Mouse (Mus musculus): ENCODE measurements around the gene Stx11. TPM values are rescaled to one million over a fixed set of nuclear protein-coding genes. Genes with fewer than 3 reads are reported as not detected.

Gene Stx11
- 3.5 and 5.9 TPM in 2 replicates for polyA plus RNA-seq (2015; fragmentation: Nextera tagmentation; extraction: Ambion mirVana)

GRCm38 (mm10) chr10:12964151-12965075 is at the start of gene Stx11:
Gene Stx11 (minus strand): TSS chr10:12964298.
- H3K9me3 ChIP-seq (replicated peaks) = no peaks in the 10 kb centered on the region
- peaks cover 8% of the 10 kb centered on the region for H3K4me1 ChIP-seq (replicated peaks)
- no peaks in the 10 kb centered on the region for H3K36me3 ChIP-seq
- peak within 1 kb of the TSS; percentile 84 for H3K4me3 ChIP-seq
- H3K9ac ChIP-seq = peak within 1 kb of the TSS; percentile 68
- H3K27me3 ChIP-seq = no peaks in the 10 kb centered on the region
- peak within 1 kb of the TSS; percentile 88 for H3K4me2 ChIP-seq
- peak; percentile 91 for ATAC-seq (replicated peaks; ENCODE audit: insufficient number of reproducible peaks, insufficient read depth, low FRiP score, low read depth)
- 3% methylated on average over 51 of the region's 56 CpGs for WGBS
- 0 out of 2 replicates have a peak within 1 kb of the TSS, but pooled peaks have one; percentile 3 for H3K27ac ChIP-seq

- no peaks in the 10 kb centered on the region for H3K27me3 ChIP-seq
- no peaks in the 10 kb centered on the region for H3K9me3 ChIP-seq (replicated peaks)
- no peak overlapping the region for H3K27ac ChIP-seq
- peak overlapping the region; percentile 86 for H3K4me2 ChIP-seq
- H3K4me1 ChIP-seq (replicated peaks) = peaks cover 11% of the 10 kb centered on the region
- WGBS = under 1% methylated on average over 29 of the region's 29 CpGs
- H3K4me3 ChIP-seq = peak overlapping the region; percentile 77
- H3K36me3 ChIP-seq = no peaks in the 10 kb centered on the region
- H3K9ac ChIP-seq = peak overlapping the region; percentile 61
- 0 out of 2 replicates have a peak, but pooled peaks have one; percentile 6 for ATAC-seq (replicated peaks; ENCODE audit: insufficient number of reproducible peaks, insufficient read depth, low FRiP score, low read depth)
These were observed 44.6 kb upstream of the Stx11 start for GRCm38 (mm10) chr10:13008737-13009121.

- 2% methylated on average over 52 of the region's 52 CpGs for WGBS
- peaks cover 11% of the 10 kb centered on the region for H3K4me1 ChIP-seq (replicated peaks)
- peak overlapping the region; percentile 61 for H3K9ac ChIP-seq
- peak overlapping the region; percentile 79 for H3K27ac ChIP-seq
- no peaks in the 10 kb centered on the region for H3K36me3 ChIP-seq
- H3K4me2 ChIP-seq = peak overlapping the region; percentile 86
- no peaks in the 10 kb centered on the region for H3K27me3 ChIP-seq
- peak overlapping the region; percentile 77 for H3K4me3 ChIP-seq
- no peaks in the 10 kb centered on the region for H3K9me3 ChIP-seq (replicated peaks)
- ATAC-seq (replicated peaks; ENCODE audit: insufficient number of reproducible peaks, insufficient read depth, low FRiP score, low read depth) = peak; percentile 99
These were observed 44.0 kb upstream of the Stx11 start for GRCm38 (mm10) chr10:13007876-13008736.

DNA sequence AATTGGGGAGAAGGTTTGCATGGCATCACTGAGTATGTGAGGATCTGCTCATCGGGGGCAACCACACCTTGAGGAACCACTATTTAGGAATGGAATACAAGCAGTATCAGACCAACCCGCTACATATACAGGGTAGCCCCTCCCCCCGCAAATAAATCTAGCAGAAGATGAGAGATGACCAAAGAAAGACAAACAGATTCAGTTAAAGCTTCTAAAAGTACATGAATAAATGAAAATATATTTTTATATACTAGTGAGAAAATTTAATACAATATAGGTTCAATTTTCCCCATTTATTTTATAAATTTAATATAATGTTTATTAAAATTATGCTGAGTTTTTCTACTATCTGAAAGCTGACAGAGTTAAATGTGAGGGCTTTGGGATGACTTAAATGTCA is 40.9 kb upstream of the Stx11 start, which contains the start of gene Sf3b5:
Gene Sf3b5 (plus strand): TSS at position 301 of the 400 bp plus-strand sequence.
- no peak for ATAC-seq (replicated peaks; ENCODE audit: insufficient number of reproducible peaks, insufficient read depth, low FRiP score, low read depth)
- Histone ChIP-seq H3K27me3 (no peaks in the 10 kb centered on the region), H3K36me3 (no peaks in the 10 kb centered on the region), H3K4me2 (no peak within 1 kb of the TSS), H3K4me1 (replicated peaks) (peaks cover 11% of the 10 kb centered on the region), H3K9ac (no peak within 1 kb of the TSS), H3K9me3 (replicated peaks) (no peaks in the 10 kb centered on the region), H3K27ac (no peak within 1 kb of the TSS), H3K4me3 (no peak within 1 kb of the TSS)
- WGBS = 80% methylated on average over 3 of the region's 3 CpGs

GRCm38 (mm10) chr10:12996736-12997477 is 32.8 kb upstream of the Stx11 start:
- H3K36me3 ChIP-seq = no peaks in the 10 kb centered on the region
- H3K9ac ChIP-seq = no peak overlapping the region
- H3K4me2 ChIP-seq = peak overlapping the region; percentile 43
- no peaks in the 10 kb centered on the region for H3K9me3 ChIP-seq (replicated peaks)
- H3K27ac ChIP-seq = no peak overlapping the region
- ATAC-seq (replicated peaks; ENCODE audit: insufficient number of reproducible peaks, insufficient read depth, low FRiP score, low read depth) = 0 out of 2 replicates have a peak, but pooled peaks have one; percentile 18
- H3K27me3 ChIP-seq = no peaks in the 10 kb centered on the region
- WGBS = 40% methylated on average over 17 of the region's 17 CpGs
- no peak overlapping the region for H3K4me3 ChIP-seq
- H3K4me1 ChIP-seq (replicated peaks) = peaks cover 6% of the 10 kb centered on the region

DNA sequence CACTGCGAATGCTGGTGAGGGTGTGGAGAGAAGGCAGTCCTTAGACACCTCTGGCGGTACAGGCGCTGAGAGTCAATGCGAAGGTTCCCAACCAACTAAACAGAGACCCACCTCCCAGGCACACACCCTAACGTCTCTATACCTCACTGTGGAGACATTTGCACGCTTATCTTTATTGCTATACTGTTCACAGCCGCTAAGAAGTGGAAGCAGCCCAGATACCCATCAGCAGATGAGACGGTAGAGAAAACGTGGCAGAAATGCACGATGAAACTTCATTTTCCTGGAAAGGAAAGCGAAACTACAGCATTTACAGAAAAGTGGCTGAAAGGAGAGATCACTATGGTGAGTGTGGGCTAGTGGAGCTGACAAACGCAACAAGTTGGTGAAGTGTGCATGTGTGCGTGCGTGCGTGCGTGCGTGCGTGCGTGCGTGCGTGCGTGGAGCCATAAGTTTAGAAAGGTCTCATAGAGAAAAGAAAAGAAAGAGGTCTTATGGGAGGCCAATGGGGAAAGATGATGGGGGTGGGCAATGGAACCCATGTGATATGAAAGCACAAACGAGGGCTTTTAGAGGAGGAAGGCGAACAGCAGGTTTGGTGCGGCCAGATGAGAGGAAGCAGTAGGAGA is 29.4 kb upstream of the Stx11 start:
- no peak overlapping the region for H3K4me2 ChIP-seq
- H3K4me1 ChIP-seq (replicated peaks) = peaks cover 6% of the 10 kb centered on the region
- ATAC-seq (replicated peaks; ENCODE audit: insufficient number of reproducible peaks, insufficient read depth, low FRiP score, low read depth) = no peak
- H3K9me3 ChIP-seq (replicated peaks) = no peaks in the 10 kb centered on the region
- H3K9ac ChIP-seq = no peak overlapping the region
- H3K27ac ChIP-seq = no peak overlapping the region
- 81% methylated on average over 25 of the region's 25 CpGs for WGBS
- no peak overlapping the region for H3K4me3 ChIP-seq
- no peaks in the 10 kb centered on the region for H3K36me3 ChIP-seq
- no peaks in the 10 kb centered on the region for H3K27me3 ChIP-seq

DNA sequence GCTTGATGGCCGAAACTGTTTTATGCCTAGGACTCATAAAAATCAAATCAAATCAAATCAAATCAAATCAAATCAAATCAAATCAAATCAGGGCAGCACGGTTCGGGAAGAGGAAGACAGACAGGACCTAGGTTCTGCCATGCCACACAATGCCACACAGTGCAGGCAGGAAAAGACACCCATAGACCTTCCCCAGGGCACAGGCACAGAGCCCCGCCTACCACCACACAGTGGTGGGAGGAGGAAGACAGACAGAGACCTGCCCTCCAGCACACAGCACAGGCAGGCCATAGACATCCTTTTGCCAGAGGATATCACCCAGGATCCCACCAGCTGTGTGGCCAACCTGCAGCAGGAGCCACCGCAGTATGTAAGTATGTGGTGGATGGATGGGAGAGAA is 27.9 kb upstream of the Stx11 start:
- ATAC-seq (replicated peaks; ENCODE audit: insufficient number of reproducible peaks, insufficient read depth, low FRiP score, low read depth) = no peak

GRCm38 (mm10) chr10:12986943-12987342 is 22.8 kb upstream of the Stx11 start:
- peak; percentile 77 for ATAC-seq (replicated peaks; ENCODE audit: insufficient number of reproducible peaks, insufficient read depth, low FRiP score, low read depth)
- H3K9ac ChIP-seq = no peak overlapping the region
- WGBS = 10% methylated on average over 4 of the region's 4 CpGs
- no peaks in the 10 kb centered on the region for H3K36me3 ChIP-seq
- peaks cover 14% of the 10 kb centered on the region for H3K4me1 ChIP-seq (replicated peaks)
- H3K27ac ChIP-seq = peak overlapping the region; percentile 78
- no peak overlapping the region for H3K4me3 ChIP-seq
- H3K4me2 ChIP-seq = no peak overlapping the region
- no peaks in the 10 kb centered on the region for H3K9me3 ChIP-seq (replicated peaks)
- no peaks in the 10 kb centered on the region for H3K27me3 ChIP-seq

More for the DNA sequence above, 27.9 kb upstream of the Stx11 start:
- H3K4me2 ChIP-seq = no peak overlapping the region
- H3K36me3 ChIP-seq = no peaks in the 10 kb centered on the region
- no peak overlapping the region for H3K9ac ChIP-seq
- H3K9me3 ChIP-seq (replicated peaks) = no peaks in the 10 kb centered on the region
- H3K4me1 ChIP-seq (replicated peaks) = peaks cover 16% of the 10 kb centered on the region
- H3K27me3 ChIP-seq = no peaks in the 10 kb centered on the region
- 91% methylated on average over 5 of the region's 5 CpGs for WGBS
- H3K4me3 ChIP-seq = no peak overlapping the region
- no peak overlapping the region for H3K27ac ChIP-seq

- H3K9ac ChIP-seq = no peak overlapping the region
- ATAC-seq (replicated peaks; ENCODE audit: insufficient number of reproducible peaks, insufficient read depth, low FRiP score, low read depth) = no peak
- no peak overlapping the region for H3K4me3 ChIP-seq
- H3K4me2 ChIP-seq = no peak overlapping the region
- H3K9me3 ChIP-seq (replicated peaks) = no peaks in the 10 kb centered on the region
- 58% methylated on average over 5 of the region's 5 CpGs for WGBS
- H3K27me3 ChIP-seq = no peaks in the 10 kb centered on the region
- peaks cover 15% of the 10 kb centered on the region for H3K4me1 ChIP-seq (replicated peaks)
- H3K36me3 ChIP-seq = no peaks in the 10 kb centered on the region
- H3K27ac ChIP-seq = peak overlapping the region; percentile 78
These were observed 22.4 kb upstream of the Stx11 start for GRCm38 (mm10) chr10:12986485-12986884.

DNA sequence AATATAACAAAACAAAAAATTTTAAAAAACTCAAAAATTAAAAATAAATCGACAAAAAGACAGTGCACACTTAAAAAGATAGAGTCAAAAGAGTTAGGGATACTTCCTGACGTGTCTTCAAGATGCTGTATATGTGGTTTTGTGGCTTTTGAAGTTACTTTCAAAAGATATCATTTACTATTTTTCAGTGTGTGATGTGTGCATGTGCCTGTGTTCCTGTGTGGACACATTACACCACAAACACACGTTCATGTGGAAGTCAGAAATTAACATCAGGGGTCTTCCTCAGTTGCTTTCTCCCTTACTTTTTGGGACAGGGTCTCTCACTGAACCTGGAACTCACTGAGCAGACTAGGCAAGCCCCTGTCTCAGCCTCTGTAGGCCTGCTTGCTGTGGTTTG is 20.9 kb upstream of the Stx11 start:
- no peaks in the 10 kb centered on the region for H3K36me3 ChIP-seq
- no peaks in the 10 kb centered on the region for H3K9me3 ChIP-seq (replicated peaks)
- no peaks in the 10 kb centered on the region for H3K27me3 ChIP-seq
- H3K27ac ChIP-seq = no peak overlapping the region
- no peak for ATAC-seq (replicated peaks; ENCODE audit: insufficient number of reproducible peaks, insufficient read depth, low FRiP score, low read depth)
- H3K4me3 ChIP-seq = no peak overlapping the region
- 83% methylated on average over 3 of the region's 3 CpGs for WGBS
- no peak overlapping the region for H3K9ac ChIP-seq
- H3K4me1 ChIP-seq (replicated peaks) = peaks cover 20% of the 10 kb centered on the region
- no peak overlapping the region for H3K4me2 ChIP-seq

Data from heart, embryonic 15.5 days (tissue).